Mouse (Mus musculus) liver, postnatal 0 days (tissue): ENCODE results near the gene Ric1.

Experiments
- CTCF ChIP-seq: sonication (generic); IDR thresholded peaks from 2 replicates; pipeline ENCODE4 v1.5.1; 2016; ENCODE audit warnings: antibody characterized with exemption, low read depth
- EP300 ChIP-seq: IDR thresholded peaks from 2 replicates; pipeline ENCODE4 v1.6.1; 2016; ENCODE audit warnings: antibody characterized with exemption, low read depth, mild to moderate bottlenecking

DNA sequence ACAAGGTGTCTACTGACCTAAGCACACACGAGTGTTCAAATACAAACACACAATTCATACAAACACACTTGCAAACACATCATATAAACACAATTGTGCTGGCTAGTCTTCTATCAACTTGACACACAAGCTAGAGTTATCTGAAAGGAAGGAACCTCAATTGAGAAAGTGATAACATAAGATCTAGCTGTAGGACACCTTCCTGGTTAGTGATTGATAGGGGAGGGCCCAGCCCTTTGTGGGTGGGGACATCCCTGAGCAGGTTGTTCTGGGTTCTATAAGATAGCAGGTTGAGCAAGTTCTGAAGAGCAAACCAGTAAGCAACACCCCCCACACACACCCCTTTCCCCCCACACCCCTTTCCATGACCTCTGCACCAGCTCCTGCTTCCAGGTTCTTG is 127.6 kb downstream of the Ric1 start:
- TF ChIP-seq CTCF (no peak), EP300 (peak; percentile 89)
